Mouse (Mus musculus) urinary bladder, adult 18-20 months (tissue): ENCODE measurements around the gene Prr7.

Experiments used
- DNase-seq, 2 experiments: peaks; one replicate each; pipeline ENCODE4 v3.0.0; 2022; ENCODE audit warnings: low spot score in 2 of 2, mixed read lengths in 2 of 2

Gene Prr7

DNA sequence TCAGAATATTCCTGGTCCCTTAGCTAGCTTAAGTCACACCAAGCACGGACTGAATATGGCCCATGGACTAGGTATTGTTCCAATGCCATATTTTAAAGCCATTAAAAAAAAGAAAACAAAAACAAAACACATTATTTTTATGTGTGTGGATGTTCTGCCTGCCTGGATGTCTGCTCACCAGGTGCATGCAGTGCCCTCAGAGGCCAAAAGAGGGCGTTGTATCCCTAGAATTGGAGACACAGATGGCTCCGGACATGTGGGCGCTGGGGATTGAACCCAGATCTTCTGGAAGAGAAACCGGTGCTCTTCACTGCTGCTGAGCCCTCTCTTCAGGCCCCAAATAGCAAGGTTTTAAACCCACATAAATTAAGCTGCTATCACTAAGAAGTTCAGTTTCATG, 14.0 kb downstream of the Prr7 start:
- no peak for DNase-seq

- no peak for DNase-seq
Observed at GRCm38 (mm10) chr13:55479008-55479407, 14.9 kb downstream of the Prr7 start.

DNA sequence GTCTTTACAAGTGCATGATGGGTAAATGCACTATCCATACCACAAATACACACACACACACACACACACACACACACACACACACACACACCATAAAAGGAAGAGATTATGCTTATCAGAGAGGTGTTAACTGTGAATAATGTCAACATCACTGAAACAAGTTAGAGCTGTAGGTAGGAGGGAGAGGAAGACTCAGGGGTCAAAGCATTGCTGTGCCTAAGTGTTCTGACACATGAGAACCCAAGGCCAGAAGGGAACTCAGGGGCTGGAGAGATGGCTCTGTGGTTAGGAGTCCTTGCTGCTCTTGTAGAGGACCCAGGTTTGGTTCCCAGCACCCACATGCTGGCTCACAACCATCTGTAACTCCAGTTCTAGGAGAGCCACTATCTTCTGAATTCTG, 15.9 kb downstream of the Prr7 start:
- no peak for DNase-seq

DNA sequence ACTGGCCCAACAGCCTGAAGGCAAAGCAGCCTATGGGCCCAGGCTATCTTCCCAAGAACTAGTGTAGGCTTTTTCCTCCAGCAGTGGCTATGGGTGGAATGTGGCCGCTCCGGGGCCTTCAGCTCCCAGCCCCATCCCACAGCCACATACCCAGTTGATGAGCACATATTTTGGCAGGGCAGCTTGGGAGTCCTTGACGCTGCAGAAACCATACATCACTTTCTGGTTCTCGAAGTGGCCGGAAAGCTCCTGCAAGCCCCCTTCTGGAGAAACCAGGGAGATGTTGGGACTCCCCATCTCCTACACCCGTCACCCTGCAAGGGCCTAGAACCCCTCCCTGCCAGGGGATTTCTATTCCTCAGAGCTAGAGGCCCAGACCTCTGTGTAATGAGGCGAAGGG, 18.5 kb downstream of the Prr7 start:
- DNase-seq, result no peak

- DNase-seq, result no peak
Observed at GRCm38 (mm10) chr13:55483071-55483470, 19.0 kb downstream of the Prr7 start.

GRCm38 (mm10) chr13:55483593-55483992, 19.5 kb downstream of the Prr7 start:
- no peak for DNase-seq

DNA sequence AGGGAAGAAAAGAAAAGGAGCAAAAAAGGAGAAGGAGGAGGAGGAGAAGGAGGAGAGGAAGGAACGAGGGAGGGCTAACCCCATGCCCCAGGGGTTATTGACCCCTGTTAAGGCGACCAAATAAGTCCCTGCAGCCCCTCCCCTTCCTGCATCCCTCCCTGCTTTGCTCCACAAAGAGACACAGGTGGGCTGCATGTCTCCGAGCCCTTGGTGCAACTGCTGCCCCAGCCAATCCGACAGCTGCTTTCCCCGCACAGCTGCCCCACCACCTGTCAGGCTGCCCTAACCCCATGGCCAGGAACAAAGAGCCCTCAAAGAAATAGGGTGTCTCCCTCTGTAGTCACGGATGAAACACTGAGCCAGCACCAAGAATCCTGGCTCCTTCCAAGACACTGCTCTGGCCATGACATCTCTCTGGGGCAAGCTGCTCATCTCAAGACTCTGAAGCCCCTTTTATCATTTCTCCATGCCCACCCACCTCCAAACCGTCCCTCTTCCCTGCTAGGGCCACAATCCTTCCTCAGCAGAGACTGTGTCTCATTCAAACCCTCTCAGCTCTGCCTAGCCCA, 20.5 kb downstream of the Prr7 start:
- no peak for DNase-seq

DNA sequence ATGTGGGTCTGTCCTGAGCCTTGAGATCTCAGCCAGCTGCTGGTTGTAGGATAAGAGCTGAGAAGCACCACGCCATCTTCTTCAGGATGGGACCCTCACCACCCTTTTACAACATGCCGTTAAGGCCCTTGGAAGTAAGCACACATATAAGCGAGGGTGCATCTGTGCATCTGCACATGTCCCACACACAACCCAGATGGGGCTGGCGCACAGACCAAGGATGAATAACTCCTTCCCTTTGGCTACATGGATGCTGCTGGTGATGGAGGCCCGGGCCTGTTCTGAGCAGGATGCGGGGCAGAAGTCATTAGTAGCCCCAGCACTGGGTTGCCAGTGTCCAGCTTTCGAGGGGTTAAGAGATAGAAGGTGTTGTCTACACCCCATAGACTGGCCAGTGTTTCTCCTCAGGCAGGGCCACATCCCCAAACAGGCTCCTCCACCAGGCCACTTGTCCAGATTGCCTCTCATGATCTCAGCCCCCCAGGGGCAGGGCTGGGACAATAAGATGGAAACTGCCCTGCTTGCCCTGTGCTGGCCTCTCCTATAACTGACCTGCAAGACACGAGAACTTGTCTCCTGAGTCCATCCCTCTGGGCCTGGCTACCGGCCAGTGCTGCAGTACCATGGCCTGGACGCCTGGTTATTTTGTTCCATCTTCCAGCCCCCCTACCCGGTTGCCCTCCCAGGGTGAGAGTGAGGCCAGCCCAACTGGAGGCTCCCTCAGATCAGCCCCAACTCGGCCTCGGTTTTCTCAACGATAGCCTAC, 22.1 kb downstream of the Prr7 start:
- DNase-seq, result no peak

DNA sequence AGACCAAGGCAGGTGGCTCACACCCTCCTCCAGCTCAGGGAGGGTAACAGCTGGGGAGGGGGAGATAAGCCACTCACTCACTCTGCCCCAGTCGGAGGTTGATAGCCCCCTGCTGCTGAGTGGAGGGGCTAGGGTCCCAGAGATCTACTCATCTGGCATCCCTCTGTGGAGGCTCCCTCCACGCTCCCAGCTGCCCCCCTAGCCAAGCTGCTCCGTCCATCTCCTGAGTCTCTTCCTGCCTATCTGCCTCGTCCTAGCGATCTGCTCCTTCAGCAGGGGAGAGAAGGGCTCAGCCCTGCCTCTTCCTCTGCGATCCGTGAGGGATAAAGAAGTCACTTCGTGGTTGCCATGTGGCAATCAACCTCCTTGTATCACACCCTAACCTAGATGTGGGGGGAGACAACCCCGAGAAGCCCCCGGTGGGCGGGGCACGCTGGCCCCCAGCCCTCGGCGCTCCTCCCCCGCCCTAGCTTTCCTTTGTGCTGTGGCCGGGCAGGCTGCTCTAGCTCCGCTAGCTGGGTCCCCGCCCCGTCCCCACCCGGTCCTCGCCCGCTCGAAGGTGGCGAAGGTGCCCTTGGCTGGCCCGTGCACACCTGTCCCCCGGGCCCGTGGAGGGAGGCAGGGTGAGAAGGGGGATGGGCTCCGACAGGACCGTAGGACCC, 23.0 kb downstream of the Prr7 start:
- DNase-seq, result no peak

- no peak for DNase-seq
Observed at GRCm38 (mm10) chr13:55487578-55488498, 23.8 kb downstream of the Prr7 start, which contains the start of gene Dbn1. TSS of gene Dbn1 (minus strand) at chr13:55488111.

DNA sequence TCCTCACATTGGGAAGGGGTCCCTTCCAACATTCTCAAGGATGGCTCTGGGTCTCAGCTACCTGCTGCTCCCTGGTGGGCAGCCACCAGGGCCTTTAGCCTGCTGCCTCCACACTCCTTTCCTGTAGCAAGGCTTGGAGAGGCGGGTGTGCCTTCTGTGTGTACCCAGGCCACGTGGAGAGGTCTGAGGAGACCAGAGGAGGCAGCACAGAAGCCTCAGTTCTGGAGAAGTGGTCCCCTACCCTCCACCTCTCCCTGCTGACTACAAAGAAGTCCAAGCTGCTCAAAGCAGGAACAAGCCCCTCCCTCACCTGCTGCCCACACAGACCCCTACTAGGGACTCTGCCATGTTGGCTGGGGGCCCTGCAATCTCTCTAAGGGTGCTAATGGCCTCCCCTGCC, 30.2 kb downstream of the Prr7 start:
- no peak for DNase-seq

- no peak for DNase-seq
Observed at GRCm38 (mm10) chr13:55494883-55495621, 31.0 kb downstream of the Prr7 start.

DNA sequence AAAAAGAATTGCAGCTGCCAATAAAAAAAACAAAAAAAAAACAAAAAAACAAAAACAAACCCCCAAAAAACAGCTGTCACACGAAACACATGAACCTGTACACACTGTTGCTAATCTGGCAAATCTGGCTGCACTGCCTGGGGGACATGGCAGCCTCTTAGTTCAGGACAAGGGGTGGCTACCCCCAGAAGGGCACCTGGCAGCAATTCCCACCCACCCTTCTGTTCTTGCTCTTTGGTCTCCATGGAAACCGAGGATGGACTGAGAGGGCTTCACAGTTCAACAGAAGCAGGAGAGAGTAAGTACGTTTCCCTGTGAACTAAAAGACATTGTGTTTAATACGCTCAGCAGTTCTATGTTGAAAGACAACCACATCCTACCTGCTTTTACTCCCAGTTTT, 31.6 kb downstream of the Prr7 start:
- DNase-seq, result no peak

DNA sequence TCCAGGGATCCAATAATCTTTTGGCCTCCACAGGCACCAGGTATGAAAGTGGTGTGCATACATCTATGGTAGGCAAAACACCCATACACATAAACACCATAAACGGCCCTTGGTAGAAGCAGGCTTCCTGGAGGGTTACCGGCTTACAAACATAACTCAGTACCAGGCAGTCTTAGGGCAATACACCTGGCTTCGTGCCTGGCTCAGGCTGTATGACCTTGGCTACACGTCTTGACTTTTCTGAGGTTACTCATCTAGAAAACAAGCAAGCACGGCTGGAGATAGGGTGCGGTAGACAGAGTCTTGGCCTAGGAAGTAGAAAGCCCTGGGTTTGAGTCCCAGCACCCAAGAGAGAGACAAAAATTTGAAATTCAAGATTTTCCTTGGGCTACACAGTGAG, 32.6 kb downstream of the Prr7 start:
- no peak for DNase-seq

GRCm38 (mm10) chr13:55498906-55499305, 34.8 kb downstream of the Prr7 start:
- DNase-seq, result no peak

DNA sequence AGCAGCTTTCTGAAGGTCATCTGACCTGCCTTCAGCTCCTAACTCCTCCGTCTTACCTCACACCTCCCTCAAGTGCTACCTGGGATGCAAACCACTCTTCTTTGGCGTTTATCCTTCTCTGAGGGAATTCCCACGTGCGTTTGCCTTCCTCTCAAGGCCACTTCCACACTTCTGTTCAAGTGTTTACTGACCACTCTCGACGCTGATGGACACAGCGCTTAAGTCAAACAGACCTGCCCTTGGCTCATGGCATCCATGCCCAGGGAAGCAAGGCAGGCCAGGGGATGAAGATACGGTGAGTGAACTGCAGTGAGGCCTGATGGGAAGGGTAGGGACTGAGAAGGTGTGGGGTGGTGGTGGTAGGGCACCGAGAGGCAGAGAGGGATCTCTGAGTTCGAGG, 36.5 kb downstream of the Prr7 start:
- no peak for DNase-seq

GRCm38 (mm10) chr13:55502405-55502804, 38.3 kb downstream of the Prr7 start:
- DNase-seq, result no peak

DNA sequence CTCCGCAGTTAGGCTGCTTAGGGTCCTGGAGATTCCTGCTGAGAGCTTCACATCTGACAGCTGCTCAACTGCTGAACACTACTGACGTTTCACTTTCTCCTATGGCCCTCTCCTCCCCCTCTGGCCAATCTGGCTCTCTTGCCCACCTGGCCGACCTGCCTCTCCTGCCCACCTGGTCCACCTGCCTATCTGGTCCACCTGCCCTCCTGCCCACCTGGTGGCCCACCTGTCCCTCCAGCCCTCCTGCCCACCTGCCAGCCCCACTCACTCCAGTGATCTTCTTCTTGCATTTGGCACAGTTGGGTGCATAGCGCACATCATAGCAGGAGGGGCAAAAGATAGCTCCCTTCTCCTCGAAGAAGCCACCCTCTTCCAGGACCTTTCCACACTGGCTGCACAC, 40.3 kb downstream of the Prr7 start:
- no peak for DNase-seq

- DNase-seq, result no peak
Observed at GRCm38 (mm10) chr13:55505810-55506209, 41.7 kb downstream of the Prr7 start.

DNA sequence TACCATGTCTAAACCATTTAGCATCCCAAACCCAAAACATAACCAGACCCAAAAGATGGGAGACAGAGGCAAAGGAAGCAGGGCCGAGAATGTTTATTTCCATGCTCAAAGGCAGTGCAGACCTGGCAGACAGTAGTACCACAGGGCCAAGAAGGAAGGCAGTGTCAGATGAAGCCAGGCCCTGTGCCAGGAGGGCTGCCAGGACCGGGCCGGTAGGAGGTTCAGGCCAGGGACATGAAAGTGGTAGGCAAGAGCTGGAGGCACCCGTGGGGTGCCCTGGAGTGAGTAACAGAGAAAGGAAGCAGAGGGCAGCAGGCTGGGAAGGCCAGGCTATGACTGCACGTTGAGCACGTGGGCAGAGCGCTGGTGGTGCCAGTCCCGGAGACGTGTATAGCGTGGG, 42.6 kb downstream of the Prr7 start:
- no peak for DNase-seq

GRCm38 (mm10) chr13:55507877-55508276, 43.8 kb downstream of the Prr7 start:
- no peak for DNase-seq
